ENCODE assay signal across 8 mouse cellular contexts in genomic region chr11:62554934-62555517, GRCm38 (mm10). TPM values are rescaled to one million over a fixed set of nuclear protein-coding genes. Genes with fewer than 3 reads are reported as not detected.
DNase-seq lines count a peak whose midpoint lies in the region; ATAC-seq lines count a peak whose summit lies in the region.

No protein-coding gene starts in this region.

- H3K9ac ChIP-seq in neural tube, embryonic 11.5 days (ENCODE audit: low read length) = no peak overlapping the region
- peak overlapping the region; percentile 70; the same call in 1 of the 2 replicates for H3K9ac ChIP-seq in liver, embryonic 13.5 days

- H3K36me3 ChIP-seq in neural tube, embryonic 11.5 days (ENCODE audit: control insufficient read depth, insufficient read depth, low read length) = no peaks in the 10 kb centered on the region
- H3K36me3 ChIP-seq in liver, embryonic 13.5 days = peaks cover 29% of the 10 kb centered on the region

- no peak for ATAC-seq in neural tube, embryonic 11.5 days (ENCODE audit: insufficient read depth, low FRiP score, low TSS enrichment)
- no peak for ATAC-seq in liver, embryonic 13.5 days (ENCODE audit: low read depth)

- no peak overlapping the region for H3K27ac ChIP-seq in neural tube, embryonic 11.5 days (ENCODE audit: low read depth, low read length)
- H3K27ac ChIP-seq in liver, embryonic 13.5 days = peak overlapping the region; percentile 45

- no peaks in the 10 kb centered on the region for H3K27me3 ChIP-seq in neural tube, embryonic 11.5 days (ENCODE audit: control insufficient read depth, insufficient read depth, low read length)
- no peaks in the 10 kb centered on the region for H3K27me3 ChIP-seq in liver, embryonic 13.5 days

- peaks cover 16% of the 10 kb centered on the region for H3K4me1 ChIP-seq in neural tube, embryonic 11.5 days (ENCODE audit: control insufficient read depth, insufficient read depth, low read length)
- H3K4me1 ChIP-seq in liver, embryonic 13.5 days (replicated peaks) = peaks cover 38% of the 10 kb centered on the region

- no peak overlapping the region; the same call in 1 of the 2 replicates for H3K4me3 ChIP-seq in neural tube, embryonic 11.5 days (ENCODE audit: low read depth, low read length)
- H3K4me3 ChIP-seq in liver, embryonic 13.5 days (replicated peaks) = peak overlapping the region; percentile 67

- DNase-seq in cerebellum, adult 9-10 months = peak; percentile 11
- DNase-seq in cerebellum, postnatal 14 days = no peak
- DNase-seq in neural tube, embryonic 11.5 days (ENCODE audit: low spot score) = no peak
- DNase-seq in neural tube, embryonic 10.5 days (ENCODE audit: extremely low spot score, low spot score) = no peak
- no peak for DNase-seq in liver, embryonic 13.5 days
- DNase-seq in spleen, postnatal 4 days (ENCODE audit: low spot score in 2 of 2) = no peak
- no peak for DNase-seq in layer of hippocampus, postnatal 36 days
- no peak for DNase-seq in urinary bladder, adult 18-20 months (ENCODE audit: low spot score in 2 of 2)

- H3K4me2 ChIP-seq in neural tube, embryonic 11.5 days (ENCODE audit: low read depth) = peak overlapping the region; percentile 72
- H3K4me2 ChIP-seq in liver, embryonic 13.5 days = peak overlapping the region; percentile 82

- no peaks in the 10 kb centered on the region for H3K9me3 ChIP-seq in neural tube, embryonic 11.5 days (ENCODE audit: control insufficient read depth, low read length)
- no peaks in the 10 kb centered on the region for H3K9me3 ChIP-seq in liver, embryonic 13.5 days (replicated peaks)

RNA-seq across cellular contexts. Expression of gene Ubb, which starts 4.1 kb away (rescaled TPM):
- polyA plus RNA-seq in neural tube, embryonic 11.5 days (2014; fragmentation: Nextera tagmentation; extraction: Ambion mirVana) = 3,903 and 3,916 TPM in 2 replicates
- 1,519 and 1,558 TPM in 2 replicates for polyA plus RNA-seq in liver, embryonic 13.5 days (2015; fragmentation: Nextera tagmentation; extraction: Ambion mirVana)
- total RNA-seq in layer of hippocampus, postnatal 36 days (2021) = 1,000 to 10,000 TPM; 1,774 to 1,889 TPM

RNA-seq across cellular contexts. Expression of gene Cenpv, which starts 16.0 kb away (rescaled TPM):
- polyA plus RNA-seq in neural tube, embryonic 11.5 days (2014; fragmentation: Nextera tagmentation; extraction: Ambion mirVana) = 59.6 and 66.7 TPM in 2 replicates
- polyA plus RNA-seq in liver, embryonic 13.5 days (2015; fragmentation: Nextera tagmentation; extraction: Ambion mirVana) = 17.8 and 19.6 TPM in 2 replicates
- 10 to 100 TPM; 37.6 to 39.6 TPM for total RNA-seq in layer of hippocampus, postnatal 36 days (2021)

RNA-seq across cellular contexts. Expression of gene Trpv2, which starts 19.3 kb away (rescaled TPM):
- 10.0 and 11.7 TPM in 2 replicates for polyA plus RNA-seq in neural tube, embryonic 11.5 days (2014; fragmentation: Nextera tagmentation; extraction: Ambion mirVana)
- polyA plus RNA-seq in liver, embryonic 13.5 days (2015; fragmentation: Nextera tagmentation; extraction: Ambion mirVana) = 6.6 and 7.2 TPM in 2 replicates
- total RNA-seq in layer of hippocampus, postnatal 36 days (2021) = 10 to 100 TPM; 13.1 to 13.9 TPM
